Mouse (Mus musculus): ENCODE results near the gene Gosr2. TPM values are rescaled to one million over a fixed set of nuclear protein-coding genes. Genes with fewer than 3 reads are reported as not detected.

The Gosr2 gene
- polyA plus RNA-seq, 1 experiment: 87.4 TPM

DNA sequence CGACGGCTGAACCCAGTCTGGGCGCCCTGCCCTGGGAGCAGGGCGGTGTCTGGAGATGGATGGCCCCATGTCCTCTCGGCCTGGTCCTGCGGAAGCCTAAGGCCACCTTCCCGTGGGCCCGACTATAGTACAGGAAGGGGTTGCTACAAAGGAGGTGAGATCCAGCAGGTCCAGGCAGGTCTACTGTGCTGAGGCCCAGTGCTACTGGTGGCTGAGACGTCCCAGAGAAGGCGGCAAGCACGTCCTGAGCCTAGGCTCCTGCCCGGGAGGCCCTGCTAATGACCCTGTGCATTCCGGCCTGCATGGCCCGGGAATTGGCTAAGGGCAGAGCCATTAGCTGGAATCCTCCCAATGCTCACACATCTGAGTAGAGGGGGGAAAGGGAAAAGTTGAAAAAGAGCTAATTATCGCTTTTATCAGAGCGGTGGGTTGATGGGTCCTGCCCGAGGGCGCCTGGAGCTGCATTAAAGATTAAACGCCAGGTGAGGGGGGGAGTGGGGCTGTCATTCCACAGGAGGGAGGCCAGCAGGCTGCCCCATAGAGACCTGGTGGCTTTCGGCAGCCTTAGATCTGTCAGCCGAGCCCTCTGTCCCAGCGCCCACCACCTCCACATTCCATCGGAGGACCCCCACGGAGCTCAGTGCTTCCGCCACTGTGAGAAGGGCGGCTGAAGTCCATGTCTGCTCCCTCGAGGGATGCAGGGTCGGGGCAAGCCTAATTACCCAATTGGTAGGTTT, 14.3 kb upstream of the Gosr2 start:
- TF ChIP-seq CTCF (IDR thresholded peaks at IDR 0.05; ENCODE audit: borderline replicate concordance, insufficient read depth, low read depth, low read length): no peak
- TF ChIP-seq POLR2A (IDR thresholded peaks at IDR 0.05; ENCODE audit: borderline replicate concordance, insufficient read depth, low read length): no peak

DNA sequence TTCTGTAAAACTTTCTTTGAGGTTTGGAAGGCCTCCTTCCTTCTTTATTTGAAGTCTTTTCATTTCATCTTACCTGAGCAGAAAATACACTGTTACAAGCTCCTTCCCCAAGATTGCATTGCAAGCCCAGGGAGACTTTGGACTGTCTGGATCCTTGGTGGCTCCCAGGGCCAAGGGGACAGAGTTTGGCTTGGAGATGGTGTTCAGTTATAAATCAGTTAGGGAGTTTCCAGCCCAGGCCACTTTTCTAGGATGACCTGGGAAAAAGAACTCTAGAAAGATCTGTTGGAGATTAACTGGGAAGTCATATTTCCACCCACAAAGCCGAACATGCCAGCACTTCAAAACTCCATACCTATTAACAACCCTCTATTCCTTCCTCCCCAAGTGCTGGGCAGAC, 12.3 kb upstream of the Gosr2 start:
- H3K4me3 ChIP-seq (replicated peaks; ENCODE audit: insufficient read depth, low read depth, low read length): no peak overlapping the region
- H3K4me1 ChIP-seq (ENCODE audit: control insufficient read depth, insufficient read depth, low read length): no peaks in the 10 kb centered on the region
- no peak for TF ChIP-seq POLR2A (IDR thresholded peaks at IDR 0.05; ENCODE audit: borderline replicate concordance, insufficient read depth, low read length)
- no peak for TF ChIP-seq CTCF (IDR thresholded peaks at IDR 0.05; ENCODE audit: borderline replicate concordance, insufficient read depth, low read depth, low read length)
- 86% methylated on average over 1 of the region's 1 CpGs for WGBS
- no peak overlapping the region for H3K27ac ChIP-seq (ENCODE audit: insufficient read depth, low read length)
- DNase-seq: no peak
- no peaks in the 10 kb centered on the region for H3K27me3 ChIP-seq (ENCODE audit: control insufficient read depth, insufficient read depth, low read length)

More for the DNA sequence above, 14.3 kb upstream of the Gosr2 start:
- DNase-seq: no peak
- Histone ChIP-seq H3K27ac (ENCODE audit: insufficient read depth, low read length) (no peak overlapping the region), H3K27me3 (ENCODE audit: control insufficient read depth, insufficient read depth, low read length) (no peaks in the 10 kb centered on the region), H3K4me1 (ENCODE audit: control insufficient read depth, insufficient read depth, low read length) (no peaks in the 10 kb centered on the region), H3K4me3 (replicated peaks; ENCODE audit: insufficient read depth, low read depth, low read length) (no peak overlapping the region)
- 74% methylated on average over 28 of the region's 28 CpGs for WGBS

DNA sequence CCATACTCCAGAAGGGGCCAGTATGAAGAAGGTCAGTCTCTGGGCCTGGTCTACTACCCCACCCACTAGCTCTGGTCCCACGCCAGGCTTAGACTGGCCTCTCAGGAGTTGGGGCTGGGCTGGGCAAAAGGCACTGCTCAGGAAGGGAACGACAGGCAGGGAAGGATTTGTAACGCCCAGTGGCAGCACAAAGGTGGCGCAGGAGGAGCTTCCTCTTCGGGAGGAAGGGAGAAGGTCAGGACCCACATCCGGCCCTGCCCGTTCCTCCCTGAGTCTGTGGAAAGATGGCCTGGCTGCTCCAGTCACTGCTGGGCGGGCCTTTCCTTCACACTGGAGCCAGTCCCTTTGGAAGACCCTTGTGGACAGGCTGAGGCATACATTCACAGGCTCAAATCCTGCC, 9.3 kb upstream of the Gosr2 start:
- WGBS: 58% methylated on average over 8 of the region's 8 CpGs
- TF ChIP-seq CTCF (IDR thresholded peaks at IDR 0.05; ENCODE audit: borderline replicate concordance, insufficient read depth, low read depth, low read length) (no peak), POLR2A (IDR thresholded peaks at IDR 0.05; ENCODE audit: borderline replicate concordance, insufficient read depth, low read length) (no peak)
- Histone ChIP-seq H3K27ac (ENCODE audit: insufficient read depth, low read length) (no peak overlapping the region), H3K27me3 (ENCODE audit: control insufficient read depth, insufficient read depth, low read length) (no peaks in the 10 kb centered on the region), H3K4me3 (replicated peaks; ENCODE audit: insufficient read depth, low read depth, low read length) (no peak overlapping the region), H3K4me1 (ENCODE audit: control insufficient read depth, insufficient read depth, low read length) (no peaks in the 10 kb centered on the region)
- no peak for DNase-seq

- peaks cover 3% of the 10 kb centered on the region; the same call in 1 of the 2 replicates for H3K4me1 ChIP-seq (ENCODE audit: control insufficient read depth, insufficient read depth, low read length)
- no peak for DNase-seq
- H3K4me3 ChIP-seq (replicated peaks; ENCODE audit: insufficient read depth, low read depth, low read length): peak overlapping the region; percentile 87
- no peaks in the 10 kb centered on the region for H3K27me3 ChIP-seq (ENCODE audit: control insufficient read depth, insufficient read depth, low read length)
- H3K27ac ChIP-seq (ENCODE audit: insufficient read depth, low read length): peak overlapping the region; percentile 94; the same call in 1 of the 2 replicates
- no peak for TF ChIP-seq POLR2A (IDR thresholded peaks at IDR 0.05; ENCODE audit: borderline replicate concordance, insufficient read depth, low read length)
- WGBS: 76% methylated on average over 2 of the region's 2 CpGs
Observed at GRCm38 (mm10) chr11:103698226-103698625, 528 bp upstream of the Gosr2 start.

DNA sequence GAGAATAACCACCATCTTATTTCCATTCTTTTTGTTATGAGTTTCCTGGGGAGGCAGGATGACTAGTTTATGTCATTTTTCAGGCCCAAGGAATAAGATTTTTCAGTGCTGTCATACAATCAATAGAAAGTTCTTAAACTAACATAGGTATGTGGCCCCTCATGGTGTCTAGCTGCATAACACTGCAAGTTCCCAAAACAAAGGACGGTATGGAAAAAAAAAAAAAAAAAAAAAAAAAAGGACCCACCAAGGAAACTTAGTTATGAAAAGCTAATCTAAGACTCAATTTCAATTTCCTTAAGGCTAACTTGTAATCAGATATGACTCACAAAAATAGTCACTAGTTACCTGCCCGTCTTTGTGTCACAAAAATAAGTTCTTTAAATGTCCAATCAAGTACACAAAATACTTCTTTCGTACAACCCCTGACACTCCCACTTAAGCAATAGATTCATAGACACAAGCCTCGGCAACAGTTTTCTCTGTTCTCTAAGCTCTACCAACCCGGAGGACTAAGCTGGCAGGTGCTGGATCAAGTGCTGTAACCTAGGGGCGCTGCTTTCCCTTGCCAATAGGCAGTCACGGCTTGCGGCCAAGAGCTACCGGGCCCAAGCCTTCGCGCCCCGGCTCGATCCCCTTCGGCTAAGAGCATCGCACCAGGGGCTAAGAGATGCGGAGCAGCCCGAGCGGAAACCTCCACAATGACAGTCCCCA, 690 bp downstream of the Gosr2 start:
- Histone ChIP-seq H3K4me3 (replicated peaks; ENCODE audit: insufficient read depth, low read depth, low read length) (peak overlapping the region; percentile 87), H3K4me1 (ENCODE audit: control insufficient read depth, insufficient read depth, low read length) (peaks cover 3% of the 10 kb centered on the region; the same call in 1 of the 2 replicates), H3K27ac (ENCODE audit: insufficient read depth, low read length) (peak overlapping the region; percentile 94; the same call in 1 of the 2 replicates), H3K27me3 (ENCODE audit: control insufficient read depth, insufficient read depth, low read length) (no peaks in the 10 kb centered on the region)
- TF ChIP-seq CTCF (IDR thresholded peaks at IDR 0.05; ENCODE audit: borderline replicate concordance, insufficient read depth, low read depth, low read length): no peak
- no peak for TF ChIP-seq POLR2A (IDR thresholded peaks at IDR 0.05; ENCODE audit: borderline replicate concordance, insufficient read depth, low read length)
- no peak for DNase-seq
- WGBS: 2% methylated on average over 18 of the region's 18 CpGs

- TF ChIP-seq CTCF (IDR thresholded peaks at IDR 0.05; ENCODE audit: borderline replicate concordance, insufficient read depth, low read depth, low read length) (no peak), POLR2A (IDR thresholded peaks at IDR 0.05; ENCODE audit: borderline replicate concordance, insufficient read depth, low read length) (no peak)
- DNase-seq: peak; percentile 28 to 35
- WGBS: 12% methylated on average over 1 of the region's 1 CpGs
- no peak overlapping the region for H3K4me3 ChIP-seq (replicated peaks; ENCODE audit: insufficient read depth, low read depth, low read length)
- peaks cover 7% of the 10 kb centered on the region; the same call in 1 of the 2 replicates for H3K4me1 ChIP-seq (ENCODE audit: control insufficient read depth, insufficient read depth, low read length)
- no peak overlapping the region for H3K27ac ChIP-seq (ENCODE audit: insufficient read depth, low read length)
- no peaks in the 10 kb centered on the region; the same call in 1 of the 2 replicates for H3K27me3 ChIP-seq (ENCODE audit: control insufficient read depth, insufficient read depth, low read length)
Observed at GRCm38 (mm10) chr11:103693241-103693640, 4.5 kb downstream of the Gosr2 start.

DNA sequence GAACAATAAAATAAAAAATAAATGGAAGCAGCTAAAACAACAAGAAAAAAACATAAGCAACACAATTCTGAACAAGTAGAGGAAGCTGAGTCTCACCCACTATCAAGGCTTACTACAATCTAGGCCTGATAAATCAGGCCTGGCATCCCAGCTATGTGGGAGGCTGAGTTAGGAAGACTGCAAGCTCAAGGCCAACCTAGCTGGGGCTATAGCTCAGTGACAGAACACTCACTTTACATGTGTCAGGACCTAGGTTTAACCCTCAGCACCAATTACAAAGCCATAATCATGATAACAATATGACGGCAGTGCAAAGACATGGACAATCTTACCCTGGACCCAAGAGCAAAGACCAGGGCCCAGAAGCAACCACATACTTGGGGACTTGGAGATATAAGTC, 6.7 kb downstream of the Gosr2 start:
- Histone ChIP-seq H3K4me3 (replicated peaks; ENCODE audit: insufficient read depth, low read depth, low read length) (no peak overlapping the region), H3K27ac (ENCODE audit: insufficient read depth, low read length) (no peak overlapping the region), H3K4me1 (ENCODE audit: control insufficient read depth, insufficient read depth, low read length) (peaks cover 7% of the 10 kb centered on the region; the same call in 1 of the 2 replicates), H3K27me3 (ENCODE audit: control insufficient read depth, insufficient read depth, low read length) (no peaks in the 10 kb centered on the region; the same call in 1 of the 2 replicates)
- no peak for DNase-seq
- WGBS: 86% methylated on average over 1 of the region's 1 CpGs
- TF ChIP-seq CTCF (IDR thresholded peaks at IDR 0.05; ENCODE audit: borderline replicate concordance, insufficient read depth, low read depth, low read length) (no peak), POLR2A (IDR thresholded peaks at IDR 0.05; ENCODE audit: borderline replicate concordance, insufficient read depth, low read length) (no peak)

All from cerebellum, adult 2 months (tissue).